ENCODE assay signal across 8 mouse cellular contexts in genomic region chr1:72307317-72307798, GRCm38 (mm10). TPM values are rescaled to one million over a fixed set of nuclear protein-coding genes. Genes with fewer than 3 reads are reported as not detected.
A peak's percentile ranks its signal among the peaks of the same experiment; 100 is the strongest.
DNase-seq lines count a peak whose midpoint lies in the region; ATAC-seq and TF ChIP-seq lines count a peak whose summit lies in the region.

Gene Xrcc5 (plus strand): TSS chr1:72307421.

- TF ChIP-seq POLR2A in bone marrow macrophage, adult 2 months (IDR thresholded peaks at IDR 0.05; ENCODE audit: borderline replicate concordance, low read depth, low read length): no peak
- peak; percentile 84 for TF ChIP-seq POLR2A in embryonic fibroblast, embryonic 13.5 days (IDR thresholded peaks at IDR 0.05; ENCODE audit: low read depth, low read length)
- TF ChIP-seq POLR2A in liver, adult 2 months (IDR thresholded peaks at IDR 0.05; ENCODE audit: extremely low read depth, insufficient read depth, low read length): 0 out of 2 replicates have a peak, but pooled peaks have one; percentile 21
- TF ChIP-seq POLR2A in myocyte (IDR thresholded peaks at IDR 0.05; ENCODE audit: insufficient read length, low read depth): peak; percentile 64

- TF ChIP-seq CTCF in bone marrow macrophage, adult 2 months (IDR thresholded peaks at IDR 0.05; ENCODE audit: low read depth, low read length): no peak
- TF ChIP-seq CTCF in embryonic fibroblast, embryonic 13.5 days (IDR thresholded peaks at IDR 0.05; ENCODE audit: borderline replicate concordance, insufficient read depth, low read length): no peak
- no peak for TF ChIP-seq CTCF in liver, adult 2 months (IDR thresholded peaks at IDR 0.05; ENCODE audit: low read depth, low read length)

- peak within 1 kb of the TSS; percentile 87 for H3K9ac ChIP-seq in heart, embryonic 11.5 days (ENCODE audit: low read depth, low read length)
- H3K9ac ChIP-seq in kidney, embryonic 16.5 days (replicated peaks; ENCODE audit: low read length): peak within 1 kb of the TSS; percentile 88
- peak within 1 kb of the TSS; percentile 59 for H3K9ac ChIP-seq in liver, adult 2 months (ENCODE audit: low read depth, low read length)

- H3K9me3 ChIP-seq in heart, embryonic 11.5 days (replicated peaks; ENCODE audit: control insufficient read depth, low read length): no peaks in the 10 kb centered on the region
- no peaks in the 10 kb centered on the region for H3K9me3 ChIP-seq in kidney, embryonic 16.5 days (ENCODE audit: low read length)

- H3ac ChIP-seq in myocyte (ENCODE audit: control insufficient read depth, insufficient read length): peak within 1 kb of the TSS; percentile 11

- peak; percentile 96 for DNase-seq in A20 (ENCODE audit: low read depth, low spot score)
- DNase-seq in liver, adult 2 months (ENCODE audit: extremely low read depth, low read depth, low spot score): peak; percentile 89
- DNase-seq in splenic B cell, adult 2 months (ENCODE audit: low read depth, low spot score): peak; percentile 94

- H3K27ac ChIP-seq in bone marrow macrophage, adult 2 months (ENCODE audit: insufficient read depth, low read depth, low read length): peak within 1 kb of the TSS; percentile 42
- peak within 1 kb of the TSS; percentile 36 for H3K27ac ChIP-seq in embryonic fibroblast, embryonic 13.5 days (ENCODE audit: insufficient read depth, low read length)
- peak within 1 kb of the TSS; percentile 89 for H3K27ac ChIP-seq in heart, embryonic 11.5 days (ENCODE audit: low read depth, low read length)
- peak within 1 kb of the TSS; percentile 92 for H3K27ac ChIP-seq in kidney, embryonic 16.5 days (ENCODE audit: low read length)
- H3K27ac ChIP-seq in liver, adult 2 months (replicated peaks; ENCODE audit: insufficient read depth, low read depth, low read length): peak within 1 kb of the TSS; percentile 85

- H3K36me3 ChIP-seq in heart, embryonic 11.5 days (ENCODE audit: control insufficient read depth, insufficient read depth, low read length): no peaks in the 10 kb centered on the region
- H3K36me3 ChIP-seq in kidney, embryonic 16.5 days (ENCODE audit: insufficient read depth, low read length): 0 out of 2 replicates have a peak, but pooled peaks cover 6% of the 10 kb centered on the region
- no peaks in the 10 kb centered on the region for H3K36me3 ChIP-seq in liver, adult 2 months (ENCODE audit: control insufficient read depth, insufficient read depth, low read length)
- H3K36me3 ChIP-seq in myocyte (ENCODE audit: control insufficient read depth, insufficient read depth): peaks cover 11% of the 10 kb centered on the region
- H3K36me3 ChIP-seq in splenic B cell, adult 2 months (ENCODE audit: control insufficient read depth, insufficient read depth, low read length, poor library complexity, severe bottlenecking): no peaks in the 10 kb centered on the region; the same call in 1 of the 2 replicates

- H3K4me2 ChIP-seq in heart, embryonic 11.5 days: peak within 1 kb of the TSS; percentile 70
- peak within 1 kb of the TSS; percentile 66 for H3K4me2 ChIP-seq in kidney, embryonic 16.5 days (replicated peaks; ENCODE audit: low read depth, low read length)
- peak within 1 kb of the TSS; percentile 68 for H3K4me2 ChIP-seq in myocyte (ENCODE audit: low read depth)

- ATAC-seq in heart, embryonic 11.5 days (replicated peaks; ENCODE audit: insufficient number of reproducible peaks, low FRiP score, low TSS enrichment): peak; percentile 93
- peak; percentile 98 for ATAC-seq in kidney, embryonic 16.5 days (ENCODE audit: low FRiP score, low TSS enrichment)

- H3K4me1 ChIP-seq in bone marrow macrophage, adult 2 months (ENCODE audit: control insufficient read depth, insufficient read depth, low read length): peaks cover 6% of the 10 kb centered on the region
- peaks cover 3% of the 10 kb centered on the region; the same call in 1 of the 2 replicates for H3K4me1 ChIP-seq in embryonic fibroblast, embryonic 13.5 days (ENCODE audit: control insufficient read depth, insufficient read depth, low read length)
- H3K4me1 ChIP-seq in heart, embryonic 11.5 days (ENCODE audit: control insufficient read depth, insufficient read depth, low read length): 0 out of 2 replicates have a peak, but pooled peaks cover 3% of the 10 kb centered on the region
- H3K4me1 ChIP-seq in kidney, embryonic 16.5 days (ENCODE audit: insufficient read depth, low read length): peaks cover 19% of the 10 kb centered on the region
- H3K4me1 ChIP-seq in liver, adult 2 months (ENCODE audit: control insufficient read depth, insufficient read depth, low read length): no peaks in the 10 kb centered on the region

- WGBS in heart, embryonic 11.5 days (ENCODE audit: insufficient replicate concordance): 1% methylated on average over 21 of the region's 21 CpGs
- 0% methylated on average over 21 of the region's 21 CpGs for WGBS in kidney, embryonic 16.5 days
- WGBS in liver, adult 2 months: under 1% methylated on average over 21 of the region's 21 CpGs

- 0 out of 2 replicates have a peak, but pooled peaks cover 2% of the 10 kb centered on the region for H3K27me3 ChIP-seq in heart, embryonic 11.5 days (ENCODE audit: control insufficient read depth, insufficient read depth, low read length)
- H3K27me3 ChIP-seq in kidney, embryonic 16.5 days (ENCODE audit: insufficient read depth, low read length): no peaks in the 10 kb centered on the region
- H3K27me3 ChIP-seq in liver, adult 2 months (ENCODE audit: control insufficient read depth, insufficient read depth, low read length): no peaks in the 10 kb centered on the region
- H3K27me3 ChIP-seq in myocyte (ENCODE audit: control insufficient read depth, insufficient read depth, insufficient read length): no peaks in the 10 kb centered on the region
- no peaks in the 10 kb centered on the region for H3K27me3 ChIP-seq in splenic B cell, adult 2 months (ENCODE audit: control insufficient read depth, insufficient read depth, low read length, poor library complexity, severe bottlenecking)

- no peaks in the 10 kb centered on the region for H3K79me2 ChIP-seq in liver, adult 2 months (ENCODE audit: control insufficient read depth, insufficient read depth, low read length)
- peaks cover 7% of the 10 kb centered on the region for H3K79me2 ChIP-seq in myocyte (ENCODE audit: control insufficient read depth, insufficient read depth)

- peak within 1 kb of the TSS; percentile 67 for H3K4me3 ChIP-seq in bone marrow macrophage, adult 2 months (ENCODE audit: insufficient read depth, low read length)
- H3K4me3 ChIP-seq in embryonic fibroblast, embryonic 13.5 days (ENCODE audit: insufficient read depth, low read length): peak within 1 kb of the TSS; percentile 58
- H3K4me3 ChIP-seq in heart, embryonic 11.5 days (ENCODE audit: low read depth, low read length): peak within 1 kb of the TSS; percentile 60
- peak within 1 kb of the TSS; percentile 76 for H3K4me3 ChIP-seq in kidney, embryonic 16.5 days (ENCODE audit: low read length)
- H3K4me3 ChIP-seq in liver, adult 2 months (ENCODE audit: insufficient read depth, low read depth, low read length): peak within 1 kb of the TSS; percentile 59
- H3K4me3 ChIP-seq in myocyte: peak within 1 kb of the TSS; percentile 47

TF ChIP-seq in myocyte, 11 proteins besides CTCF, POLR2A, EP300 and RAD21:
- TF ChIP-seq POLR2AphosphoS2 (IDR thresholded peaks at IDR 0.05; ENCODE audit: insufficient read length, low read depth) (peak; percentile 69), CEBPB (IDR thresholded peaks at IDR 0.05; ENCODE audit: insufficient read depth, poor library complexity, severe bottlenecking) (peak; percentile 90), SRF (IDR thresholded peaks at IDR 0.05; ENCODE audit: control insufficient read depth, insufficient read length, low read depth) (no peak)

RNA-seq across cellular contexts. Expression of gene Xrcc5, which starts in this region (rescaled TPM):
- 0.73 and 0.99 TPM in 2 replicates for polyA plus RNA-seq in bone marrow macrophage, adult 2 months (2012; ENCODE audit: insufficient read depth, insufficient read length, missing spikeins)
- polyA plus RNA-seq in embryonic fibroblast, embryonic 13.5 days (2011; ENCODE audit: insufficient read length, low read depth, missing spikeins): 20.4 and 29.3 TPM in 2 replicates
- 23.7 and 24.5 TPM in 2 replicates for polyA plus RNA-seq in heart, embryonic 11.5 days (2014; fragmentation: Nextera tagmentation; extraction: Ambion mirVana)
- polyA plus RNA-seq in kidney, embryonic 16.5 days (2015; fragmentation: Nextera tagmentation; extraction: Ambion mirVana): 55.1 and 58.5 TPM in 2 replicates
- 18.7 and 23.5 TPM in 2 replicates for total RNA-seq in liver, adult 2 months (2014; rRNA removed)
- polyA plus RNA-seq in liver, adult 2 months (2012; rRNA removed): 3.2 and 3.3 TPM in 2 replicates
- polyA plus RNA-seq in myocyte (2012; fragmentation: generic; extraction: Trizol): 23.5 TPM

Comparison
In these comparisons a context has a peak if more than half of its experiments do, and no peak if none do; other contexts are left out.
1. Peak in every context shown above with its lines: DNase-seq, ATAC-seq, H3K4me3 ChIP-seq and H3K27ac ChIP-seq.
2. H3K27ac ChIP-seq: peak in every context shown above with its lines; median percentile 92 in kidney, embryonic 16.5 days; 89 in heart, embryonic 11.5 days; 85 in liver, adult 2 months; 42 in bone marrow macrophage, adult 2 months; 36 in embryonic fibroblast, embryonic 13.5 days.